Mouse (Mus musculus) spleen, embryonic (tissue): ENCODE measurements at regions not wholly inside any gene's neighbourhood (a gene's known extent, or its start where the extent isn't known, plus 50 kb on each side); places are given as distances from the start of the nearest gene placed in this dataset.
"Not testable (repeated sequence)": the region's sequence is repeated elsewhere in the genome, so short reads cannot be mapped to it uniquely, and the experiment has no call there.

Experiments used
- CTCF ChIA-PET: fragments of 350-600 bp; sonication (Branson Sonifier 250); formaldehyde crosslinking; loops from one replicate; lab custom pipeline; 2022; lab: Charles Lee

DNA sequence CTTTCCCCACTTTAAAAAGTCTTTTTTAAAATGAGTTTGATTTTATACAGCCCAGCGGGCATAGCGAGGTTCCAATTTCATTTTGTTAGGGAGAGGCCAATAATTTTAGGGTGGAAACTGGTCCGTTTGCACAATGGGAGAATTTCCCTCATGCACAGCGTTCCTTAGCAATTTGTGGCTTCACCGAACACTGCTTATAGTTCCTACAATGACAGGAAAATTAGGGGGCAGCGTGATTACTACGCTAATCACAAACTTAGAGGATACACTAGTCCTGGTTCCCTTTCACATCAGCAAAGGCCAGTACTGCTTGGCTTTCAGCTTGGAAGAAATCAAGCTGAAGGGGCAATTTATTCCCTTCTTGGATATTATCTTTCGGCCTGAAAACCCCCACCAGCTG lies 745.1 kb upstream of the Gm19410 start:
- CTCF ChIA-PET, result no interaction called here

DNA sequence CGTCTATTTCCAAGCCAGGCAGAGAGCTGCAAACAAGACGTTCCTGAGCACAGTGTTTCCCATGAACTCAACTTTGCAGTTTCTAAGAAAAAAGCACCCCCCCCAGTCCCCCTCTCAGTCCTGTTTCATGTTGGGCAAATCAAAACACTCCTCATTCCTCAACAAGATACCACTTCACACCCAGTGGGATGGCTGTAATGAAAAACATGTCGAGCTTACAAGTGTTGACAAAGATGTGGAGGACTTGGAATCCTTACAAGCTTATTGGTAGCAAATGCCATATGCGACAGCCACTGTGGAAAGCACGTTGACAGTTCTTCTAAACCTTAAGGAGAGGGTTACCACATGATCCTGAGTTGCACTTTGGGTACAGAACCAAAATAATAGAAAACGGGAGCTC lies 742.9 kb upstream of the Gm19410 start:
- CTCF ChIA-PET, result no interaction called here

DNA sequence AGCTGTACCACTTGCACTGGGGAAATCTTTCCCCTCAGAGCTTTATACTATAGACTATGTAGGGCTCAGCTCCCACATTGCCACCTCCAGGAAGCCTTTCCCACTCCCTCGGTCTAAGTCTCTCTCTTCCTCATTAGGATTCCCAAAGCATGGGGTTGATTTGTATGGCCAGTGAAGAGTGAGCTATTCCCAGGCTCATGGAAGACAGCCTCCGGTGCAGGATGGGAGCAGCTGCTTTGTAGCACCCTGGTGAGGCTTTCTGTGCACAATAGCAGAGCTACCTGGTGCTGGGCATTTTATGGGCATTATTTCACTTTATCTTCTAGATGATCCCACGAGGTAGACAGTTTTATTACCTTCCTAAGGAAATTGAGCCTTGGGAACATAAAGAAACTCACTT lies 717.8 kb upstream of the Gm19410 start:
- CTCF ChIA-PET, result no interaction called here

DNA sequence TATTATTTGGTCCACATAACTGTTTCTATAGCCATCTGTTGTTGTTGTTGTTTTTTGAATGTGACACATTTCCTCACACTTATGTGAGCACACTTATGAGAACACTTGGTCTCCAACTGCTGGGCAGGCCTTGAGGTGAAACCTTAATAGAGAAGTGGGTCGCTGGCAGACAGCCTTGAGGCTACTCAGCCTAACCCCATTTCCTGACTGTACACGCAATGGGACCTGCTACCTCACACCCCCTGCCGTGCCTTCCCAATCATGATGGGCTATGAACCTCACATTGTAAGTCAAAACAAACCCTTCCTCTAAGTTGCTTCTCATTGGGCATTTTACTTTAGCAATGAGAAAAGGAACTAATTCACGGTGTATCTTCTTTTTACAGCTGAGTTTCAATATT lies 712.1 kb upstream of the Gm19410 start:
- CTCF ChIA-PET, result no interaction called here

DNA sequence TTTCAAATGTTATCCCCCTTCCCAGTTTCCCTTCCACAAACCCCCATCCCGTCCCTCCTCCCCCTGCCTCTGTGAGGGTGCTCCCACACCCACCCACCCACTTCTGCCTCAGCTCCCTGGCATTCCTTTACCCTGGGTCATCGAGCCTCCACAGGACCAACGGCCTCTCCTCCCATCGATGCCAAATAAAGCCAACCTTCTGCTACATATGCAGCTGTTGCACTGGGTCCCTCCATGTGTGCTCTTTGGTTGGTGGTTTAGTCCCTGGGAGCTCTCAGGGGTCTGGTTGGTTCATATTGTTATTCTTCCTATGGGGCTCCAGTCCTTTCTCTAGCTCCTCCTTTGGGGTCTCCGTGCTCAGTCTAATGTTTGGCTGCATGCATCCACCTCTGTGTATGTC lies 704.5 kb upstream of the Gm19410 start:
- CTCF ChIA-PET, result no interaction called here

DNA sequence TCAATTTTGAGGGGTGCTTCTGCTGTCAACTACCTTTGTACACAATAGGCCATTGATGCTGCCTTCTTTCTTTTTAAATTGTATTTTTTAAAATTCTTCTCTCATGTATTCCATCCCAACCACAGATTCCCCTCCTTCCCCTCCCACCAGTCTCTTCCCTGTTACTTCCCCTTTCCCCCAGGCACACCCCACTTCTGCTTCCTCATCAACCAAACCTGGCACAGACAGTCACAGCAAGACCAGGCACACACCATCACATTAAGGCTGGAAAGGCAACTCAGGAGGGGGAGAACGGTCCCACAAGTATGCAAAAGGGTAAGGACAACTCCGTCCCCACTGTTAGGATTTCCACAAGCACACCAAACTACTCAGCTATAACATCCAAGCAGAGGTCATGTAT lies 697.4 kb upstream of the Gm19410 start:
- CTCF ChIA-PET, result no interaction called here

DNA sequence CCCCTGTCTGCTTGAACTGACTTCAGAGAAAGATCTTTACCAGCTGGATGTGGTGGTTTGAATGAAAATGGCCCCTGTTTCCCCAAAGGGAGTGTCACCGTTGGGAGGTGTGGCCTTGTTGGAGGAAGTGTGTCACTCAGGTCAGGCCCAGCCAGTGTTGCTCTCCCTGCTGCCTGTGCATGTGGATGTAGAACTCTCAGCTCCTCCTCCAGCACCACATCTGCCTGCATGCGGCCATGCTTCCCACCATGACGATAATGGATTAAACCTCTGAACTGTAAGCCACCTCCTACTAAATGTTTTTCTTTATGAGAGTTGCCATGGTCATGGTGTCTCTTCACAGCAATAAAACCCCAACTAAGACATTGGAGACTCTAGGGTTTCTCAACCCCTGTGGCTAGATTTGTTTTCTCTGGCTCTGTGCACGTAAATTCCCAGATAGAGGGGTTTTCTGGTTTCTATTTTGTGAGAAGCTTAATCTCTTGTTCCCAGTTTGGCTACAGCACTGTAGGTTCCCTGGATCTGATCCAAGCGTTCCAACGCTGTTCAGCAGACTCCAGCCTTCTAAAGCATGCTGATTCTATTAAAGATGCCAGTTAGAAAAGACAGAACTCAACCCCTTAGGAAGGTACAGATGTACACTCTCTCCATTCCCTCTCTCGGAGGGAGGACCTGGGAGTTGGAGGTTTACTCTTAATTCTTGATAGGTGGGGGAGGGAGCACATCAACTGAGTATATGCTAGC lies 695.2 kb upstream of the Gm19410 start:
- CTCF ChIA-PET, result no interaction called here

DNA sequence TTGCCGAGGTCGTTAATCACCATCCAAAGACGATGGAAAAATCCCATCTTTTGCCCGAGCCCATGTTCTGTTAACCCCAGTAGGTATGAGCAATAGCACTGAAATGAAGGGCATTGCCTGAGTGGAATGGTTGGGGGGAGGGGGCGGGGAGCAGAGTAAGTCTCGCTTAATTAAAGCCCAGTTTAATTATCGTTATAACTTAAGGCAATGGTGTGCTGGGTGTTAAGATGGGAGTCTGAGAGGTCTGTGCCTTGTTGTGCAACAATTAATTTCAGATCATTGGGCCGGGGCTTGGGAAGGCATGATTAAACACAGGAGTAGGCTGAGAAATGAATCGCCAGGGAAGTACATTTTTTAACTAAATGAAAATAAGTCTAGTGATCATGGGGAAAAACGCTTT lies 689.6 kb upstream of the Gm19410 start:
- CTCF ChIA-PET, result no interaction called here

DNA sequence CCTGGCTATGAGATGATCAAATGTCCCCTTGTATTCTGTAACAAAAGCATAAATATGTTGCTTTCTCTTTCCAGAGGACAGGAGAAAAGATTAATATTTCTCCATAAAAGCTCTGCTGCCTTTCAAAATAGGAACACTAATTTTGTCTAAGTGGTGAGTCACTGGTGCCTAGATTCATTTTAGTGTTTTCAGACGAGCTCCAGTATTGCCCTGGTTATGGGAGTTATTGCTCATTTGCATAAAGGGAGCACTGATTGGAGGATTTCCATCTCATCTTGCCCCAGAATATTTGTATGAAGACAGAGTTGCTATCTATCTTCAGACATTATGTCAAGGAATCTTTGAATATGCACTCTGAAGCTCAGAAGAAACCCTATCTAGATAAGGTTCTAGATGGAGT lies 682.4 kb upstream of the Gm19410 start:
- CTCF ChIA-PET, result no interaction called here

DNA sequence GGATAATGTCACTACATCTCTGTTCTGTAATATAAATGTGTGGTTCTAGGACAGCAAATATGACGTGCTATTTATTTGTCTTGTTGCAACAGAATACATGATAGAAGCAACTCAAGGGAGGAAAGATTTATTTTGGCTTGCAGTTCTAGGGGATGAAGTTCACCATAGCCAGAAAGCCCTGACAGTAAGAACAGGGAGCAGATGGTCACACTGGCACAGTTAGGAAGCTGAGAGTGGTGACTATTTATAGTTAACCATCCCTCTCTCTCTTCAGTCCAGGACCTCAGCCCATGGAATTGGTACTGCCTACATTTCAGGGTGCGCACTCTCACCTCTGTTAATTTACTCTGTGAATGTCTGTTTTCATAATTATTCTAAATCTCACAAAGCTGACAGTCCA lies 678.5 kb upstream of the Gm19410 start:
- CTCF ChIA-PET, result no interaction called here

DNA sequence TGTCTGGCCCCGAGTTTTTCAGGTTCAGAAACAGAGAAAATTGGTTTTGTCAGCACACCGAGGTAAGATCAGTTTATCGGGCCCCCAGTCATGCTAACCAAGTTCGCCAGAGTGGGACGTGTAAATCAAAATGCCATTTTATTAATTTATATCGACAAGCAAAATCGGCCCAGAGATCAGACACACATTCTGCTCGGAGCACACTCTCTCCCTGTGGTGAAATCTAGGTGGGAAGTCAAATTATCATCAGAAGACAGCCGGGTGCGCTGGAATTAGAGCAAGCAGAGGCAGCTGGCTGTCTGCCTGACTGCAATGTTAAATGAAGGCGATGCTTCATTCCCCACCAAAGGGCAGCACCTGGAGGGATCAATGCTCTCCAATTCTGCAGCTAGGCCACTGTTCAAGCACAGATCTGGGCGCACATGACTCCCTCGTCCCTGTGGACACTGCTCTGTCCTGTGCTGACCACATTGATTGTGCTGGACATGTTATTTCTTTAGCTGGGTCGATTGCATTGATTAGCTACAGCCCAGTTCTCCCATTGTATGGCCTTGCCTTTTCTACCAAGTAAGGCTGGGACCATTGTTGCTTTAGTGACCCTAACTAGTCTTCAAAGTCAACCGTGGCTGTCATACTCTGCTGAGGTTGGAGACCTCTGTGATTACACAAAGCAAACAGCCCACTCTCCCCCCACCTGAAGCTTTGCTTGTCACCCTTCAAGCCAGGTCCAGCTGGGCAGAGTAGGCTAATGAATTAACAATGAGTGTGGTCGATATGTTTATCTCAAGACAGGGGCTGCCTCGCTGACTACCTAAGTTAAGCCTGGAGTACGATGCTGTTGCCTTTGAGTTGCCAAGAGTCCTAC lies 677.0 kb upstream of the Gm19410 start:
- CTCF ChIA-PET, result no interaction called here

DNA sequence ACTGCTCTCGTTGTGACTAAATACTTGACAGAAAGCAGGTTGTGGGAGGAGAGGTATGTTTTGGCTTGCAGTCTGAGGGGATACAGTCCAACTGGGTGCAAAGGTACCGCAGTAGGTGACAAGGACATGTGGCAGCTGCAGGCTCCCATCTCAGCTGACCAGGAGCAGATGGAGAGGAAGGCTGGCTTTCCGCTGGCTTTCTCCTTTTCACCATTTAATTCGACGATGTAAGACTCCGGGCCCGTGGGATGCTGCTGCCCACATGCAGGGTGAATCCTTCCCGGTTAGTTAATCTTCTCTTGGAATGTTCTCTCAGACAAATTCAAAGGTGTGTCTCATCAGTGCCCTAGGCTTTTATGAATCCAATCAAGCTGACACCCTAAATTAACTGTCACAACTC lies 676.1 kb upstream of the Gm19410 start:
- CTCF ChIA-PET, result no interaction called here

DNA sequence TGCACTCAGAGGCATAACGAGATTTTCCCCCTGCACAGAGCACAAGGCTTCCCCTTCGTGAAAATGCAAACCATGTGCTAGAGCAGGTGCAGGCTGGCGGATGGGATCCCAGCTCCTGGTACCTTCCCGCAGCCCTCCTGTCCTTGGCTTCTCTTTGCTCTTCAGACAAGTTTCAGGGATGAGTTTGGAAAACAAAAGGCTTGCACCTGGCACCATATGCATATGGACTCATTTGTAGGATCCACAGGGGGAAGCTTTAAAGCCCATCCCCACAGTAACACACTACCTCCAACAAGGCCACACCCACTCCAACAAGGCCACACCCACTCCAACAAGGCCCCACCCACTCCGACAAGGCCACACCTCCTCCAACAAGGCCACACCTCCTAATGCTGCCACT lies 663.9 kb upstream of the Gm19410 start:
- CTCF ChIA-PET, result no interaction called here

DNA sequence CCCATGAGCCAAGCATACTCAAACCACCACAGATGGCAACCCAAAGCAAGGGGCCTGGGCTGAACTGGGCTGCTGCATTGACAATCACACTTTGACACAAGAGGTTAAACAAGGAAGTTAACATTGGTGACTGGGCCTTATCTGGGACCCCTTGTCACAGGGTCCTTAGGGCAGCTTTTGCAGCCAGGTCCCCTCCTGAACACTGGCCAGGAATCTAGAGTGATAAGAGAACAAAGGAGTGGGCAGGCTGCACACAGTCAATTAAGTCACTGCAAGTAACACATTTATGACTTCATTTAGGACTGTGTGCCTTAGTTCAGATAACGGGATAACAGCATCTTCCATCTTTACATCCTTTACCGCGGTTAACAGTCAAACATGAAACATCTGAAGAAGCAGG lies 663.5 kb upstream of the Gm19410 start:
- CTCF ChIA-PET, result not testable (repeated sequence)

DNA sequence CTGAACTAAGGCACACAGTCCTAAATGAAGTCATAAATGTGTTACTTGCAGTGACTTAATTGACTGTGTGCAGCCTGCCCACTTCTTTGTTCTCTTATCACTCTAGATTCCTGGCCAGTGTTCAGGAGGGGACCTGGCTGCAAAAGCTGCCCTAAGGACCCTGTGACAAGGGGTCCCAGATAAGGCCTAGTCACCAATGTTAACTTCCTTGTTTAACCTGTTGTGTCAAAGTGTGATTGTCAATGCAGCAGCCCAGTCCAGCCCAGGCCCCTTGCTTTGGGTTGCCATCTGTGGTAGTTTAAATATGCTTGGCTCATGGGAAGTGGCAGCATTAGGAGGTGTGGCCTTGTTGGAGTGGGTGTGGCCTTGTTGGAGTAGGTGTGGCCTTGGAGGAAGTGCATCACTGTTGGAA lies 661.1 kb upstream of the Gm19410 start:
- CTCF ChIA-PET, result not testable (repeated sequence)

DNA sequence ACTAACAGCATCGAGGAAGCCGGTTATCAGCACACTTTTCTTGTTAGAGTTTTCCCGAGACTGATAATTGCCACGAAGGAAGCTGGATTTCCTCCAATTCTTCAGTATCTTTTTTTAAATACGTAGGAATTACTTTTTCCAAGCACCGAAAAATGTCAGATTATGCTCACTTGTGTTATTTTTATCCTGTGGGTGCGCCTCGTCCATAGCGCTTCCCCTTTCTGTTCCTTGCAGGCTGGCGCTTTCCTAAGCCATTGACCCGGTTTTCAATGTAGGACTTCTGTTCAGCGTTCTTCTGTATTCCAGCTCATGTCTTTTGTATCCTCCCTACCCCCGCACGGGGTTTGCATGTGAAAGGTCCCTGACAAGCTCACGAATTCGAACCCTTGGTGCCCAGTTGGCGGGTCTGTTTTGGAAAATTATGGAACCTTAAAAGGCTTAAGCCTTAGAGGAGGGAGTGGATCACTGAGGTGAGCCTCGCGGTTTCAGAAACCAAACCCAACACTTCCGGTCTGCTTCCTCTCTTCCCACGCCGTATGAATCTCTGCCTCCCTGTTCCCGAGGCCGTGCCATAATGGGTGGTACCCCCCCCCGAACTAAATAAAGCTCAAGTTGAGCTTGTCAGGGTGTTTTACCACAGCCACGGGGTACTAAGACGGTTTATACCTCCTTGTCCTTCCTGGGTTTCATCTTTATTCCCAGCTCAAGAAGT lies 655.9 kb upstream of the Gm19410 start:
- CTCF ChIA-PET, result no interaction called here

DNA sequence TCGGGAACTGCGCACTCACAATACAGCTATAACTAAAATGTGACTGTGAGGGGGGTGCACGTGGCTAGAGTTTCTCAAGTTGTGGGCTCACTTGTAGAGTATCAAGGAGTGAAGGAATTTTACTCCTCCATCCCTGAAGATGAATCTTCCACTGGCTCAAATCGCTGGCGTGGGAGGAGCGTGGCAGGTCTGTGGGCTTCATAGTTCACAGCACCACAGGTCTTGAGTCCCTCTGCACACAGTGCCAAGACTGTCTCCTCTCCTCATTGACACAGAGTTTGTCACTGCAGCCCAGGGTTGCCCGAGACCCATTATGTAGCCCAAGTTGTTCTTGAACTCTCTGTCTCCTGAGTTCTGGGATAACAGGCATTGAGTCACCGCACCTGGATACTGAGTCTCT lies 655.3 kb upstream of the Gm19410 start:
- CTCF ChIA-PET, result no interaction called here

DNA sequence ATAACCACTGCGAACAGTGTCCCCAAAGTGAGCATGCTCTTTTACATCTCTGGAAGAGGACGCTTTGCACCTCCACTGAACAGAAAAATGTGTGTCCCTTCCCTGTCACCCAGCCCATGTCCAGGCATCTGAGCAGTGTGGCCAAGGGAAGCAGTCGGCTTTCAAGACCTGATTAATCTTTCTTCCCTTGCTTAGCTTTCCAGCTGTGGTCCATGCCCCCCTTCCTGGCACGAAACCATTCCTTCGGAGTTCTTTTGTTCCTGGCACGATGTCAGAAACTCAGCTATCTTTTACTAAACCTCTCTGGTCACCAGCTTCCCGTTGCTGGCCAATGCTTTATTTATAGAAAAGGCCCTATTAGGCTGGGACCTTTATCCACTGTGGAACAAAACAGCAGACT lies 654.5 kb upstream of the Gm19410 start:
- CTCF ChIA-PET, result no interaction called here

DNA sequence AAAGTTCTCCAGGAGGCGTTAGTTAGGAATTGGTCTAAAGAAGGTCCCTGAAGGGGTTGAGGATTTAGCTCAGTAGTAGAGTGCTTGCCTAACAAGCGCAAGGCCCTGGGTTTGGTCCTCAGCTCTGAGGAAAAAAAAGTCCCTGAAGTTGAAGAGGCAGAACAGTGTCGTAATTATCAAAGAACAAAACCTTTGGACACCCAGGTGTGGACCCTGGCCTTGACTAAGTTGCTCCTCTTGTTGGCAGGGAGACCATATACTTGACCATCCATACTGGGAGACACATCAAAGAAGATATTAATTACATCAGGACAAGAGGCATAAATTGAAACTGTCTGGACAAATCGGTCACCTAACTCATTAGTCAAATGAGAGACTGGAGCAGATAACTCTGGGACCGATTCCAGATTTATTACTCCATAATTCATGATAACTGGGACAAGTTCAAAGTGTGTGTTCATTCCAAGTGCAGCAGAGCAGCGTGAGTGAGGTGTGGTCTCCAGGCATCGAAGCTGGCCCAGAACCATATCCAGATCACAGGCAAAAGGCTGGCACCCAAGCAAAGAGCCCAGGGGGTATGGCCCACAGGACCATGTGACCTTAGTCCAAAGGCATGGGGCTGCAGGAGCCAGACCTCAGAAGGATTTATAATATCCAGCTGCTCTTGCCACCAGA lies 652.9 kb upstream of the Gm19410 start:
- CTCF ChIA-PET, result no interaction called here

DNA sequence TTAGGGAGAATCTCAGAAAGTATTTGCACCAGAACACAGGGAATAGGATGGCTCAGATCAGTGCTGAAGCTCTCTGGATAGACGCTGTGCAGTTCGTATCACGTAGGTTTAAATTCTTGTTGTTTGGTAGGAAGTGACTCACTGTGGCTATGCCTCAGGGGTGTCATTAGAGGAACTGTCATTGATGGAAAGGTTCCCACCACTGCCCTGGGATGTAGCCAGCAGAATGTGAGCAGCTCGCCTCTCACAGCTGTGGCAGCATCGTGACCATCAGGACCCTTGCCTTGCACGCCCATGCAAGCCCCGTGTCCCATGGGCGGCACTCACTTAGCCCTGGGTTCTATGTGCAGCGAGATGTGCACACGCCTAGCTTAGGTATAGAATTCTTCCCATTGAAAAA lies 651.6 kb upstream of the Gm19410 start:
- CTCF ChIA-PET, result interaction anchor here (0.5 to 0.7 kb wide), 2 partner anchors 499 to 573 kb away, joined by 5 to 6 read pairs; no protein-coding TSS in a partner anchor

DNA sequence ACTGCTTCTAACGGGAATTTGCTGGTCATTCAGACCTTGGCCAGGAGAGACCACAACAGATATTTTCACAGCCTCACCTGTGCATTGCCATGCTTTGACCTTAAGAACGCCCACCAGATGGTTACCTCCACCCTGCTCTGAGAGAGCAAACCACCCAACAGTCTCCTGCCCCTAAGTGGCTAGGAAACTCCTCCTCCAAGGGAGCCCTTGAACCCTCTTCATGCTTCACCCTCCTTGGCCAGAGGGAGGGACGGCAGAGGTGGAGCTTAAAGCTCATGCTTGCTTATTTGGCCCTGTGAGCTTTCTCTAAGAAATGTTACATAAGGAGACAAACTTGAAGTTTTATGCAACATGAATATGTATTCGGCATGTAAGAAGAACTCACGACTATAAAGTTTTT lies 645.0 kb upstream of the Gm19410 start:
- CTCF ChIA-PET, result no interaction called here

DNA sequence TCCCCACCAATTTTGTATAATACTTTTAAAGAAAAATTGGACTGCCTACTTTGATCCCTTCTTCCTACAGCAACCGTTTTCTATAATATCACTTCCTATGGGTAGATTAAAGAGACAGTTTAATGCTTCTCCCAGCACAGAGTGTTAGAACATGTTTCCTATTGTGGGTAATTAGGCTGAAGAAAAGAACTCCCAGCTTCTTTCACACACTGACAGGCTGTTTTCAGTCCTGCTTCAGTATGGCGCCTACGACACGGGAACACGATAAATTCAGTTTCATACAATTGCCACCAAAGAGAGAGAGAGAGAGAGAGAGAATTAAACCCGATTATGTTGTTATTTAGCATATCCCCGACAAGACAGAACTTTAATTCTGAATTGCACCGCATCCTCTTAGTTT lies 644.5 kb upstream of the Gm19410 start:
- CTCF ChIA-PET, result no interaction called here
